Mouse (Mus musculus) myocyte (in vitro differentiated cells): Measurements from ENCODE around the gene Slc23a2.

Source experiments
- CEBPB ChIP-seq: IDR thresholded peaks from 2 replicates; pipeline ENCODE4 v1.6.1; 2011; ENCODE audit warnings: mild to moderate bottlenecking, moderate library complexity; ENCODE audit not compliant: poor library complexity, insufficient read depth, severe bottlenecking
- E2F4 ChIP-seq: IDR thresholded peaks from one replicate; pipeline ENCODE4 v1.6.1; 2011; ENCODE audit warnings: mild to moderate bottlenecking, control low read depth, moderate library complexity; ENCODE audit not compliant: insufficient read depth
- MAX ChIP-seq: IDR thresholded peaks from one replicate; pipeline ENCODE4 v1.6.1; 2011; ENCODE audit warnings: low read depth, mild to moderate bottlenecking, control low read depth
- MYOD1 ChIP-seq, 3 experiments: IDR thresholded peaks; one replicate each; pipeline ENCODE4 v1.6.1; 2011; ENCODE audit warnings: control low read depth in 2 of 3, low read depth in 2 of 3, mild to moderate bottlenecking in 2 of 3, moderate library complexity in 1 of 3; ENCODE audit not compliant: insufficient read length in 2 of 3, control insufficient read depth in 1 of 3
- MYOG ChIP-seq, 3 experiments: IDR thresholded peaks; one replicate each; pipeline ENCODE4 v1.6.1; 2011; ENCODE audit warnings: control low read depth in 2 of 3, low read depth in 2 of 3, mild to moderate bottlenecking in 2 of 3; ENCODE audit not compliant: insufficient read length in 2 of 3, control insufficient read depth in 1 of 3, insufficient read depth in 1 of 3
- POLR2A ChIP-seq: IDR thresholded peaks from one replicate; pipeline ENCODE4 v1.6.1; 2011; ENCODE audit warnings: low read depth, mild to moderate bottlenecking, control low read depth, moderate library complexity; ENCODE audit not compliant: insufficient read length
- POLR2AphosphoS2 ChIP-seq: IDR thresholded peaks from one replicate; pipeline ENCODE4 v1.6.1; 2011; ENCODE audit warnings: low read depth, control low read depth; ENCODE audit not compliant: insufficient read length
- TCF12 ChIP-seq: IDR thresholded peaks from one replicate; pipeline ENCODE4 v1.6.1; 2011; ENCODE audit warnings: mild to moderate bottlenecking, control low read depth; ENCODE audit not compliant: poor library complexity, insufficient read depth, severe bottlenecking
- TCF3 ChIP-seq: IDR thresholded peaks from one replicate; pipeline ENCODE4 v1.6.1; 2011; ENCODE audit warnings: low read depth, control low read depth; ENCODE audit not compliant: insufficient read length
- USF1 ChIP-seq: IDR thresholded peaks from one replicate; pipeline ENCODE4 v1.6.1; 2011; ENCODE audit warnings: low read depth, mild to moderate bottlenecking, control low read depth, moderate library complexity

GRCm38 (mm10) chr2:132092722-132093121 lies 52.2 kb downstream of the Slc23a2 start:
- no peak for TF ChIP-seq MAX
- no peak for TF ChIP-seq POLR2A
- TF ChIP-seq TCF12: no peak
- TF ChIP-seq E2F4: no peak
- TF ChIP-seq USF1: no peak
- no peak for TF ChIP-seq MYOD1 (IDR thresholded peaks at IDR 0.05; ENCODE audit: control insufficient read depth in 1 of 3, insufficient read length in 2 of 3, low read depth in 2 of 3)
- no peak for TF ChIP-seq POLR2AphosphoS2
- no peak for TF ChIP-seq CEBPB
- TF ChIP-seq MYOG (IDR thresholded peaks at IDR 0.05; ENCODE audit: control insufficient read depth in 1 of 3, insufficient read depth in 1 of 3, insufficient read length in 2 of 3, low read depth in 2 of 3): no peak
- no peak for TF ChIP-seq TCF3
